Mouse (Mus musculus) liver, embryonic 14.5 days (tissue): ENCODE data around the gene Plvap. TPM values are rescaled to one million over a fixed set of nuclear protein-coding genes. Genes with fewer than 3 reads are reported as not detected.

ENCODE experiments used
- ATAC-seq: fragments of 200-750 bp; cut with Nextera tagmentation; 2 replicates; pipeline ENCODE4 v1.8.0; 2017; ENCODE audit warnings: moderate number of reproducible peaks, mild to moderate bottlenecking, moderate library complexity; ENCODE audit not compliant: insufficient read depth
- DNase-seq, 3 experiments: peaks; one replicate each; pipeline ENCODE4 v3.0.0-alpha.2; 2012 to 2013; ENCODE audit warnings: low read depth in 3 of 3, low spot score in 3 of 3
- H3K27ac ChIP-seq: fragments of 300-500 bp; sonication (generic); 2 replicates; pipeline ENCODE4 v1.5.1; 2014; ENCODE audit warnings: moderate library complexity, mild to moderate bottlenecking, control low read depth, inconsistent platforms
- H3K27me3 ChIP-seq: fragments of 300-500 bp; sonication (generic); 2 replicates; pipeline ENCODE4 v1.6.1; 2014; ENCODE audit warnings: mild to moderate bottlenecking, low read length, moderate library complexity; ENCODE audit not compliant: control insufficient read depth, insufficient read depth
- H3K36me3 ChIP-seq: fragments of 300-500 bp; sonication (generic); replicated peaks from 2 replicates; pipeline ENCODE4 v1.6.1; 2014; ENCODE audit warnings: low read depth; ENCODE audit not compliant: control insufficient read depth, insufficient read depth
- H3K4me1 ChIP-seq, 2 experiments: fragments of 200-500 bp in 1 of 2; fragments of 300-500 bp in 1 of 2; sonication (generic) in 1 of 2; replicated peaks; 2 replicates each; pipeline ENCODE4 v1.6.1; 2012 to 2014; ENCODE audit warnings: antibody characterized with exemption in 1 of 2, inconsistent platforms in 1 of 2, low read length in 1 of 2; ENCODE audit not compliant: control insufficient read depth in 2 of 2, insufficient read depth in 2 of 2
- H3K4me2 ChIP-seq: fragments of 300-500 bp; sonication (generic); 2 replicates; pipeline ENCODE4 v1.6.1; 2014; ENCODE audit warnings: low read depth, mild to moderate bottlenecking, control low read depth, moderate library complexity
- H3K4me3 ChIP-seq, 2 experiments: fragments of 200-500 bp in 1 of 2; fragments of 300-500 bp in 1 of 2; sonication (generic) in 1 of 2; 2 replicates each; pipeline ENCODE4 v1.5.1; 2012 to 2014; ENCODE audit warnings: low read depth in 2 of 2, low read length in 2 of 2, mild to moderate bottlenecking in 2 of 2, control low read depth in 1 of 2, inconsistent platforms in 1 of 2, moderate library complexity in 1 of 2; ENCODE audit not compliant: insufficient read depth in 1 of 2
- H3K9ac ChIP-seq: fragments of 300-500 bp; sonication (generic); replicated peaks from 2 replicates; pipeline ENCODE4 v1.6.1; 2014; ENCODE audit warnings: mild to moderate bottlenecking, control low read depth, moderate library complexity
- H3K9me3 ChIP-seq: fragments of 300-500 bp; sonication (generic); 2 replicates; pipeline ENCODE4 v1.6.1; 2016; ENCODE audit warnings: low read length, mixed read lengths; ENCODE audit not compliant: control insufficient read depth
- CTCF ChIP-seq: IDR thresholded peaks from 2 replicates; pipeline ENCODE4 v1.5.1; 2016; ENCODE audit warnings: antibody characterized with exemption, low read depth, control low read depth
- EP300 ChIP-seq: IDR thresholded peaks from 2 replicates; pipeline ENCODE4 v1.6.1; 2016; ENCODE audit warnings: antibody characterized with exemption, low read depth
- WGBS: fragments of 180-500 bp; shearing (Covaris S2); extraction: QIAGEN DNeasy Blood & Tissue Kit; methylation state at CpG from one replicate; pipeline ENCODE4 v1.1.7; 2014; ENCODE audit not compliant: insufficient replicate concordance; 5-methylcytosine and 5-hydroxymethylcytosine counted together
- polyA plus RNA-seq, 2 experiments: library from polyadenylated mRNA; depleted of rRNA in 1 of 2; stranded (reverse) in 1 of 2; unstranded in 1 of 2; fragments of >200 nt; fragmentation: Nextera tagmentation in 1 of 2; extraction: Ambion mirVana in 1 of 2; gene quantifications; 2 replicates each; pipeline versions ENCODE4 v1.2.1 to v1.2.3; 2012 to 2014

Gene Plvap
- polyA plus RNA-seq, 2 experiments, result 15.9 to 16.8 TPM

GRCm38 (mm10) chr8:71467201-71467600 is 44.4 kb downstream of the Plvap start:
- Histone ChIP-seq H3K4me3 (no peak overlapping the region), H3K4me1 (peaks cover 19 to 25% of the 10 kb centered on the region in 2 experiments), H3K27ac (no peak overlapping the region), H3K9me3 (no peaks in the 10 kb centered on the region), H3K9ac (no peak overlapping the region), H3K4me2 (no peak overlapping the region), H3K36me3 (peaks cover 6% of the 10 kb centered on the region), H3K27me3 (no peaks in the 10 kb centered on the region)
- TF ChIP-seq CTCF (no peak), EP300 (no peak)
- DNase-seq (no peak), ATAC-seq (no peak)
- WGBS, result 81% methylated on average over 2 of the region's 2 CpGs

- Histone ChIP-seq H3K9ac (no peak overlapping the region), H3K27me3 (no peaks in the 10 kb centered on the region), H3K4me1 (peaks cover 19 to 25% of the 10 kb centered on the region in 2 experiments), H3K4me2 (peak overlapping the region; percentile 82), H3K9me3 (no peaks in the 10 kb centered on the region), H3K27ac (no peak overlapping the region), H3K36me3 (peaks cover 2% of the 10 kb centered on the region; the same call in 1 of the 2 replicates), H3K4me3 (no peak overlapping the region; a peak in 1 of 4 replicates)
- 83% methylated on average over 5 of the region's 5 CpGs for WGBS
- DNase-seq (no peak), ATAC-seq (no peak)
- no peak for TF ChIP-seq EP300
- TF ChIP-seq CTCF, result no peak
These were observed 45.4 kb downstream of the Plvap start for GRCm38 (mm10) chr8:71466198-71466597.

GRCm38 (mm10) chr8:71465733-71466132 is 45.8 kb downstream of the Plvap start:
- H3K4me3 ChIP-seq, result peak overlapping the region; percentile 71 to 94; a peak in 3 of 4 replicates
- WGBS, result 69% methylated on average over 8 of the region's 8 CpGs

GRCm38 (mm10) chr8:71464513-71465500 is 46.7 kb downstream of the Plvap start, which contains the start of gene Mrpl34:
Mrpl34 (plus strand) TSS chr8:71464959.
- Histone ChIP-seq H3K4me2 (peak within 1 kb of the TSS; percentile 82), H3K9me3 (no peaks in the 10 kb centered on the region), H3K9ac (peak within 1 kb of the TSS; percentile 70), H3K27ac (peak within 1 kb of the TSS; percentile 77), H3K4me3 (peak within 1 kb of the TSS; percentile 71 to 94), H3K4me1 (peaks cover 14 to 20% of the 10 kb centered on the region in 2 experiments), H3K36me3 (peaks cover 2% of the 10 kb centered on the region; the same call in 1 of the 2 replicates), H3K27me3 (no peaks in the 10 kb centered on the region)
- WGBS, result under 1% methylated on average over 59 of the region's 59 CpGs
- DNase-seq (peak; percentile 99 to 100 (median 99)), ATAC-seq (peak; percentile 79)
- TF ChIP-seq CTCF, result peak; percentile 99
- TF ChIP-seq EP300, result 0 out of 2 replicates have a peak, but pooled peaks have one; percentile 36

More at GRCm38 (mm10) chr8:71465733-71466132, 45.8 kb downstream of the Plvap start:
- Histone ChIP-seq H3K9ac (peak overlapping the region; percentile 70), H3K27me3 (no peaks in the 10 kb centered on the region), H3K27ac (no peak overlapping the region), H3K36me3 (peaks cover 2% of the 10 kb centered on the region; the same call in 1 of the 2 replicates), H3K4me1 (peaks cover 19 to 25% of the 10 kb centered on the region in 2 experiments), H3K4me2 (peak overlapping the region; percentile 82), H3K9me3 (no peaks in the 10 kb centered on the region)
- no peak for DNase-seq
- no peak for ATAC-seq
- TF ChIP-seq EP300 (no peak), CTCF (no peak)
